Mouse (Mus musculus): Measurements from ENCODE around the gene Slc25a44. TPM values are rescaled to one million over a fixed set of nuclear protein-coding genes. Genes with fewer than 3 reads are reported as not detected.

Slc25a44 gene
- total and polyA plus RNA-seq, 3 experiments: 23.0 to 62.0 (median 50.3) TPM

- Histone ChIP-seq H3K4me3 (ENCODE audit: low read depth, low read length) (no peak overlapping the region), H3K36me3 (replicated peaks) (peaks cover 54% of the 10 kb centered on the region), H3K4me1 (ENCODE audit: insufficient read depth, low read depth, low read length) (peaks cover 41% of the 10 kb centered on the region), H3K9me3 (replicated peaks) (peaks cover under 1% of the 10 kb centered on the region; the same call in 1 of the 2 replicates), H3K27me3 (ENCODE audit: insufficient read depth, low read length) (peaks cover 11% of the 10 kb centered on the region; the same call in 1 of the 2 replicates)
- TF ChIP-seq POLR2AphosphoS5 (IDR thresholded peaks at IDR 0.05; ENCODE audit: insufficient replicate concordance, low read depth, low read length) (no peak), TAL1 (conservative IDR thresholded peaks at IDR 0.05; ENCODE audit: low read depth, low read length) (no peak), GATA2 (IDR thresholded peaks at IDR 0.05; ENCODE audit: borderline replicate concordance, low read depth, low read length) (no peak), GATA1 (IDR thresholded peaks at IDR 0.05; ENCODE audit: borderline replicate concordance, low read length) (no peak), CTCF (IDR thresholded peaks at IDR 0.05; ENCODE audit: low read depth, low read length) (no peak)
- no peak for DNase-seq (ENCODE audit: low spot score)
- no peak for ATAC-seq (ENCODE audit: extremely low read depth, insufficient number of reproducible peaks, low FRiP score, poor library complexity, severe bottlenecking)
Measured at GRCm38 (mm10) chr3:88363700-88364099, 61.2 kb downstream of the Slc25a44 start.

GRCm38 (mm10) chr3:88361612-88362313, 63.2 kb downstream of the Slc25a44 start:
- peaks cover 7% of the 10 kb centered on the region; the same call in 1 of the 2 replicates for H3K27me3 ChIP-seq (ENCODE audit: insufficient read depth, low read length)
- H3K4me1 ChIP-seq (ENCODE audit: insufficient read depth, low read depth, low read length): peaks cover 41% of the 10 kb centered on the region
- no peak for DNase-seq (ENCODE audit: low spot score)
- peaks cover 73% of the 10 kb centered on the region for H3K36me3 ChIP-seq (replicated peaks)
- ATAC-seq (ENCODE audit: extremely low read depth, insufficient number of reproducible peaks, low FRiP score, poor library complexity, severe bottlenecking): no peak
- H3K4me3 ChIP-seq (ENCODE audit: low read depth, low read length): no peak overlapping the region
- no peak for TF ChIP-seq GATA1 (IDR thresholded peaks at IDR 0.05; ENCODE audit: borderline replicate concordance, low read length)
- TF ChIP-seq CTCF (IDR thresholded peaks at IDR 0.05; ENCODE audit: low read depth, low read length): no peak
- no peak for TF ChIP-seq TAL1 (conservative IDR thresholded peaks at IDR 0.05; ENCODE audit: low read depth, low read length)
- TF ChIP-seq GATA2 (IDR thresholded peaks at IDR 0.05; ENCODE audit: borderline replicate concordance, low read depth, low read length): no peak
- TF ChIP-seq POLR2AphosphoS5 (IDR thresholded peaks at IDR 0.05; ENCODE audit: insufficient replicate concordance, low read depth, low read length): no peak
- H3K9me3 ChIP-seq (replicated peaks): no peaks in the 10 kb centered on the region

- Histone ChIP-seq H3K4me1 (ENCODE audit: insufficient read depth, low read depth, low read length) (peaks cover 41% of the 10 kb centered on the region), H3K4me3 (ENCODE audit: low read depth, low read length) (no peak overlapping the region), H3K36me3 (replicated peaks) (peaks cover 80% of the 10 kb centered on the region), H3K9me3 (replicated peaks) (no peaks in the 10 kb centered on the region), H3K27me3 (ENCODE audit: insufficient read depth, low read length) (peaks cover 7% of the 10 kb centered on the region; the same call in 1 of the 2 replicates)
- no peak for DNase-seq (ENCODE audit: low spot score)
- no peak for TF ChIP-seq CTCF (IDR thresholded peaks at IDR 0.05; ENCODE audit: low read depth, low read length)
- no peak for TF ChIP-seq TAL1 (conservative IDR thresholded peaks at IDR 0.05; ENCODE audit: low read depth, low read length)
- TF ChIP-seq POLR2AphosphoS5 (IDR thresholded peaks at IDR 0.05; ENCODE audit: insufficient replicate concordance, low read depth, low read length): no peak
- no peak for TF ChIP-seq GATA1 (IDR thresholded peaks at IDR 0.05; ENCODE audit: borderline replicate concordance, low read length)
- no peak for TF ChIP-seq GATA2 (IDR thresholded peaks at IDR 0.05; ENCODE audit: borderline replicate concordance, low read depth, low read length)
- ATAC-seq (ENCODE audit: extremely low read depth, insufficient number of reproducible peaks, low FRiP score, poor library complexity, severe bottlenecking): no peak
Measured at GRCm38 (mm10) chr3:88361096-88361495, 63.8 kb downstream of the Slc25a44 start.

Other genes starting within 250 kb of the Slc25a44 start
Only the 20 nearest of the 21 such genes appear.
- gene Rhbg, start 170.4 kb downstream of the Slc25a44 start, total RNA-seq (2014; fragmentation: Nextera tagmentation): not detected in 2 replicates
- gene Rhbg, start 170.4 kb downstream of the Slc25a44 start, total RNA-seq (2017): not detected in 2 replicates
- not detected in 2 replicates for gene Rhbg, start 170.4 kb downstream of the Slc25a44 start, polyA plus RNA-seq (2012)
- gene Gm38392, start 137.9 kb downstream of the Slc25a44 start, total RNA-seq (2014; fragmentation: Nextera tagmentation): not detected in 2 replicates
- not detected in 2 replicates for gene Gm38392, start 137.9 kb downstream of the Slc25a44 start, total RNA-seq (2017)
- gene Gm38392, start 137.9 kb downstream of the Slc25a44 start, polyA plus RNA-seq (2012): not detected in 2 replicates
- gene Tsacc, start 128.1 kb downstream of the Slc25a44 start, total RNA-seq (2014; fragmentation: Nextera tagmentation): 11.5 and 17.6 TPM in 2 replicates
- gene Tsacc, start 128.1 kb downstream of the Slc25a44 start, total RNA-seq (2017): 6.3 and 13.9 TPM in 2 replicates
- 0.74 and 1.1 TPM in 2 replicates for gene Tsacc, start 128.1 kb downstream of the Slc25a44 start, polyA plus RNA-seq (2012)
- 213 and 234 TPM in 2 replicates for gene Cct3, start 128.0 kb downstream of the Slc25a44 start, total RNA-seq (2014; fragmentation: Nextera tagmentation)
- 292 and 314 TPM in 2 replicates for gene Cct3, start 128.0 kb downstream of the Slc25a44 start, total RNA-seq (2017)
- 27.9 and 28.7 TPM in 2 replicates for gene Cct3, start 128.0 kb downstream of the Slc25a44 start, polyA plus RNA-seq (2012)
- 119 and 123 TPM in 2 replicates for gene Glmp, start 100.1 kb downstream of the Slc25a44 start, total RNA-seq (2014; fragmentation: Nextera tagmentation)
- gene Glmp, start 100.1 kb downstream of the Slc25a44 start, total RNA-seq (2017): 65.7 and 89.1 TPM in 2 replicates
- gene Glmp, start 100.1 kb downstream of the Slc25a44 start, polyA plus RNA-seq (2012): 31.4 and 67.5 TPM in 2 replicates
- 3.8 and 8.1 TPM in 2 replicates for gene Tmem79, start 89.0 kb downstream of the Slc25a44 start, total RNA-seq (2014; fragmentation: Nextera tagmentation)
- 1.1 and 1.6 TPM in 2 replicates for gene Tmem79, start 89.0 kb downstream of the Slc25a44 start, total RNA-seq (2017)
- gene Tmem79, start 89.0 kb downstream of the Slc25a44 start, polyA plus RNA-seq (2012): 1.3 and 2.7 TPM in 2 replicates
- gene Smg5, start 88.9 kb downstream of the Slc25a44 start, total RNA-seq (2014; fragmentation: Nextera tagmentation): 47.5 and 59.3 TPM in 2 replicates
- gene Smg5, start 88.9 kb downstream of the Slc25a44 start, total RNA-seq (2017): 53.9 and 57.6 TPM in 2 replicates
- 56.8 and 78.5 TPM in 2 replicates for gene Smg5, start 88.9 kb downstream of the Slc25a44 start, polyA plus RNA-seq (2012)
- not detected in 2 replicates for gene Paqr6, start 60.6 kb downstream of the Slc25a44 start, total RNA-seq (2014; fragmentation: Nextera tagmentation)
- 0.12 and 0.38 TPM in 2 replicates for gene Paqr6, start 60.6 kb downstream of the Slc25a44 start, total RNA-seq (2017)
- gene Paqr6, start 60.6 kb downstream of the Slc25a44 start, polyA plus RNA-seq (2012): not detected in 2 replicates
- not detected in 2 replicates for gene Bglap3, start 52.4 kb downstream of the Slc25a44 start, total RNA-seq (2014; fragmentation: Nextera tagmentation)
- 0.16 and 0.17 TPM in 2 replicates for gene Bglap3, start 52.4 kb downstream of the Slc25a44 start, total RNA-seq (2017)
- not detected in 2 replicates for gene Bglap3, start 52.4 kb downstream of the Slc25a44 start, polyA plus RNA-seq (2012)
- not detected in 2 replicates for gene Bglap2, start 46.4 kb downstream of the Slc25a44 start, total RNA-seq (2014; fragmentation: Nextera tagmentation)
- gene Bglap2, start 46.4 kb downstream of the Slc25a44 start, total RNA-seq (2017): not detected in 2 replicates
- not detected in 2 replicates for gene Bglap2, start 46.4 kb downstream of the Slc25a44 start, polyA plus RNA-seq (2012)
- not detected in 2 replicates for gene Bglap, start 40.7 kb downstream of the Slc25a44 start, total RNA-seq (2014; fragmentation: Nextera tagmentation)
- not detected in 2 replicates for gene Bglap, start 40.7 kb downstream of the Slc25a44 start, total RNA-seq (2017)
- gene Bglap, start 40.7 kb downstream of the Slc25a44 start, polyA plus RNA-seq (2012): not detected in 2 replicates
- gene Pmf1, start 14.8 kb downstream of the Slc25a44 start, total RNA-seq (2014; fragmentation: Nextera tagmentation): 273 and 301 TPM in 2 replicates
- 110 and 117 TPM in 2 replicates for gene Pmf1, start 14.8 kb downstream of the Slc25a44 start, total RNA-seq (2017)
- 254 and 283 TPM in 2 replicates for gene Pmf1, start 14.8 kb downstream of the Slc25a44 start, polyA plus RNA-seq (2012)
- 1.1 TPM in 1 of 2 replicates, not detected in the other for gene Sema4a, start 36.0 kb upstream of the Slc25a44 start, total RNA-seq (2014; fragmentation: Nextera tagmentation)
- gene Sema4a, start 36.0 kb upstream of the Slc25a44 start, total RNA-seq (2017): 0.23 and 0.66 TPM in 2 replicates
- 1.3 and 1.7 TPM in 2 replicates for gene Sema4a, start 36.0 kb upstream of the Slc25a44 start, polyA plus RNA-seq (2012)
- 69.3 and 72.1 TPM in 2 replicates for gene Lmna, start 84.8 kb upstream of the Slc25a44 start, total RNA-seq (2014; fragmentation: Nextera tagmentation)
- 96.4 and 98.2 TPM in 2 replicates for gene Lmna, start 84.8 kb upstream of the Slc25a44 start, total RNA-seq (2017)
- gene Lmna, start 84.8 kb upstream of the Slc25a44 start, polyA plus RNA-seq (2012): 336 and 381 TPM in 2 replicates
- 6.2 and 8.2 TPM in 2 replicates for gene Mex3a, start 107.3 kb upstream of the Slc25a44 start, total RNA-seq (2014; fragmentation: Nextera tagmentation)
- 1.7 and 2.0 TPM in 2 replicates for gene Mex3a, start 107.3 kb upstream of the Slc25a44 start, total RNA-seq (2017)
- 9.0 and 9.6 TPM in 2 replicates for gene Mex3a, start 107.3 kb upstream of the Slc25a44 start, polyA plus RNA-seq (2012)
- 1.6 and 4.5 TPM in 2 replicates for gene Rab25, start 123.2 kb upstream of the Slc25a44 start, total RNA-seq (2014; fragmentation: Nextera tagmentation)
- gene Rab25, start 123.2 kb upstream of the Slc25a44 start, total RNA-seq (2017): 0.35 TPM in 1 of 2 replicates, not detected in the other
- 0.67 and 0.88 TPM in 2 replicates for gene Rab25, start 123.2 kb upstream of the Slc25a44 start, polyA plus RNA-seq (2012)
- 44.7 and 64.5 TPM in 2 replicates for gene Lamtor2, start 127.9 kb upstream of the Slc25a44 start, total RNA-seq (2014; fragmentation: Nextera tagmentation)
- 97.5 and 98.0 TPM in 2 replicates for gene Lamtor2, start 127.9 kb upstream of the Slc25a44 start, total RNA-seq (2017)
- 96.1 and 182 TPM in 2 replicates for gene Lamtor2, start 127.9 kb upstream of the Slc25a44 start, polyA plus RNA-seq (2012)
- 63.4 and 67.4 TPM in 2 replicates for gene Ubqln4, start 128.6 kb upstream of the Slc25a44 start, total RNA-seq (2014; fragmentation: Nextera tagmentation)
- 39.6 and 40.6 TPM in 2 replicates for gene Ubqln4, start 128.6 kb upstream of the Slc25a44 start, total RNA-seq (2017)
- gene Ubqln4, start 128.6 kb upstream of the Slc25a44 start, polyA plus RNA-seq (2012): 73.7 and 81.2 TPM in 2 replicates
- 269 and 289 TPM in 2 replicates for gene Ssr2, start 150.7 kb upstream of the Slc25a44 start, total RNA-seq (2014; fragmentation: Nextera tagmentation)
- gene Ssr2, start 150.7 kb upstream of the Slc25a44 start, total RNA-seq (2017): 132 and 134 TPM in 2 replicates
- gene Ssr2, start 150.7 kb upstream of the Slc25a44 start, polyA plus RNA-seq (2012): 123 and 280 TPM in 2 replicates
- gene Arhgef2, start 180.8 kb upstream of the Slc25a44 start, total RNA-seq (2014; fragmentation: Nextera tagmentation): 170 and 181 TPM in 2 replicates
- 64.2 and 66.2 TPM in 2 replicates for gene Arhgef2, start 180.8 kb upstream of the Slc25a44 start, total RNA-seq (2017)
- gene Arhgef2, start 180.8 kb upstream of the Slc25a44 start, polyA plus RNA-seq (2012): 277 and 291 TPM in 2 replicates